Mouse (Mus musculus) spleen, adult 2 months (tissue): ENCODE results near the gene Bnipl. TPM values are rescaled to one million over a fixed set of nuclear protein-coding genes. Genes with fewer than 3 reads are reported as not detected.

Source experiments
- DNase-seq, 2 experiments: peaks; one replicate each; pipeline versions ENCODE4 v3.0.0 to v3.0.0-alpha.2; 2012 to 2021; ENCODE audit warnings: low spot score in 2 of 2, low read depth in 1 of 2
- H3K27ac ChIP-seq: fragments of 200-500 bp; 2 replicates; pipeline ENCODE4 v1.5.1; 2012; ENCODE audit warnings: low read length, inconsistent platforms; ENCODE audit not compliant: insufficient read depth
- H3K27me3 ChIP-seq: fragments of 200-500 bp; 2 replicates; pipeline ENCODE4 v1.6.1; 2012; ENCODE audit warnings: mild to moderate bottlenecking, moderate library complexity, low read length, inconsistent platforms; ENCODE audit not compliant: control insufficient read depth, insufficient read depth
- H3K36me3 ChIP-seq: fragments of 200-500 bp; 2 replicates; pipeline ENCODE4 v1.6.1; 2012; ENCODE audit warnings: mild to moderate bottlenecking, low read length, inconsistent platforms; ENCODE audit not compliant: control insufficient read depth, insufficient read depth
- H3K4me1 ChIP-seq: fragments of 200-500 bp; 2 replicates; pipeline ENCODE4 v1.6.1; 2011; ENCODE audit warnings: inconsistent platforms; ENCODE audit not compliant: control insufficient read depth, insufficient read depth, insufficient read length
- H3K4me3 ChIP-seq: fragments of 200-500 bp; 2 replicates; pipeline ENCODE4 v1.5.1; 2011; ENCODE audit warnings: mild to moderate bottlenecking, inconsistent platforms; ENCODE audit not compliant: insufficient read depth, insufficient read length; ENCODE audit errors: extremely low read depth
- CTCF ChIP-seq: fragments of 200-500 bp; IDR thresholded peaks from 2 replicates; pipeline ENCODE4 v1.5.1; 2011; ENCODE audit warnings: mild to moderate bottlenecking, inconsistent platforms; ENCODE audit not compliant: insufficient read depth, insufficient read length, insufficient replicate concordance; ENCODE audit errors: extremely low read depth
- POLR2A ChIP-seq: fragments of 200-500 bp; IDR thresholded peaks from 2 replicates; pipeline ENCODE4 v1.6.1; 2011; ENCODE audit warnings: low read depth, low read length, inconsistent platforms
- whole genome bisulfite sequencing: fragments of 180-500 bp; shearing (Covaris S2); methylation state at CpG from one replicate; pipeline ENCODE4 v1.1.7; 2018; 5-methylcytosine and 5-hydroxymethylcytosine counted together
- polyA plus RNA-seq: library from polyadenylated mRNA; depleted of rRNA; stranded (reverse); fragments of >200 nt; gene quantifications from 2 replicates; pipeline ENCODE4 v1.2.3, GENCODE M21; 2012

Bnipl gene
- polyA plus RNA-seq, 1 experiment, result 0.07 TPM

DNA sequence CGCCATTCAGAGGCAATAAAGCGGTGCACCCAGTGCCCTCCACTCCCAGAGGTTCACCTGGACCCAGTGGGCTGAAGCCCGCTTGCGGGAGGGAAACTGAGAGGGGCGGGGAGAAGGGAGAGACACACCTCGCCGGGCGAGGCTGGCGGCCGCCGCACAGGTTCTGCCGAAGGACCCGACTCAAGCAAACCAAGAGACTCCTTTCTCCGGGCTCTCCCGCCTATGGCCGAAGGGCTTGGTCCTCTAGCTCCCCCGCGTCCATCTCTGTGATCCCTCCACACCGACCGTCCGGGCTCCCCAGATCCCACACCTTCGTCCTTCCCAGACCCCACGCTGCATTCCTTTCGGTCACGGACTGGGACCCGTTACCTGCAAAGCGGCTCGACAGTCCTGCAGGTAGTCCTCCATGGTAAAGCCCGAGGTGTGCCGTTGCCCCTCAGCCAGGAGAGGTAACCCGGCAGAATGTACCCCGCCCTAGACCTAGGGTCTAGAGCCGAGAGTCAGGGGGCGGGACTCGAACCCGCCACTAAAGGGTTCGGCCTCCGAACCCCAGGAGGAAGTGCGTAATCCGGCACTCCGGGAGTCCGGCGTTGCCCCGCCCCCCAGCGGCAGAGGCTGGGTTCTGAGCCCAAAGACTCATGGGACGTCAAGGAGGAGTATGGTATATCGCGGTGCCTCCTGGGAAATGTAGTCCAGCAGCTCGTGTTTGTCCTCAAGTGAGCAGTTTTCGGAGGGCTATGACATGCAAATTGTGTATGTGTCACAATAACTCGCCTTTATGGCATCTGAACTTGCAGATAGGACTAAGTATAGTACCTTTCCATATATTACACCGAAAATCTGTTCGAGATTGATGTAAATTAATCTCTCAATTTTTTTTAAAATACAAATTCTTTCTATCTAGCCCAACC lies 30.5 kb upstream of the Bnipl start, which contains the start of the genes Mindy1 and Prune1:
Mindy1 (plus strand) TSS at position 130 of the 911 bp plus-strand sequence.
Prune1 (minus strand) TSS at position 861 of the 911 bp plus-strand sequence.
- Histone ChIP-seq H3K27ac (peak within 1 kb of the TSS; percentile 94), H3K36me3 (no peaks in the 10 kb centered on the region), H3K27me3 (no peaks in the 10 kb centered on the region), H3K4me3 (peak within 1 kb of the TSS; percentile 82), H3K4me1 (no peaks in the 10 kb centered on the region; the same call in 1 of the 2 replicates)
- TF ChIP-seq CTCF, result no peak
- peak; percentile 96 to 99 for DNase-seq
- WGBS, result under 1% methylated on average over 53 of the region's 53 CpGs

GRCm38 (mm10) chr3:95280747-95281146 lies 29.8 kb upstream of the Bnipl start:
- peak overlapping the region; percentile 9; the same call in 1 of the 2 replicates for H3K4me3 ChIP-seq
- TF ChIP-seq CTCF (no peak), POLR2A (no peak)
- H3K36me3 ChIP-seq, result no peaks in the 10 kb centered on the region
- no peaks in the 10 kb centered on the region for H3K27me3 ChIP-seq
- 13% methylated on average over 8 of the region's 8 CpGs for WGBS
- no peak for DNase-seq
- peak overlapping the region; percentile 44 for H3K27ac ChIP-seq
- no peaks in the 10 kb centered on the region; the same call in 1 of the 2 replicates for H3K4me1 ChIP-seq

GRCm38 (mm10) chr3:95277149-95277551 lies 26.2 kb upstream of the Bnipl start:
- no peak overlapping the region for H3K27ac ChIP-seq
- no peaks in the 10 kb centered on the region for H3K36me3 ChIP-seq
- no peaks in the 10 kb centered on the region; the same call in 1 of the 2 replicates for H3K4me1 ChIP-seq
- no peak overlapping the region for H3K4me3 ChIP-seq
- WGBS, result 78% methylated on average over 1 of the region's 1 CpGs
- H3K27me3 ChIP-seq, result no peaks in the 10 kb centered on the region
- DNase-seq, result no peak
- TF ChIP-seq CTCF (no peak), POLR2A (no peak)

GRCm38 (mm10) chr3:95276428-95276934 lies 25.5 kb upstream of the Bnipl start:
- no peak for DNase-seq
- 50% methylated on average over 5 of the region's 5 CpGs for WGBS
- no peaks in the 10 kb centered on the region for H3K27me3 ChIP-seq
- H3K36me3 ChIP-seq, result no peaks in the 10 kb centered on the region
- H3K27ac ChIP-seq, result no peak overlapping the region
- H3K4me1 ChIP-seq, result no peaks in the 10 kb centered on the region; the same call in 1 of the 2 replicates
- no peak overlapping the region for H3K4me3 ChIP-seq
- no peak for TF ChIP-seq POLR2A
- no peak for TF ChIP-seq CTCF

DNA sequence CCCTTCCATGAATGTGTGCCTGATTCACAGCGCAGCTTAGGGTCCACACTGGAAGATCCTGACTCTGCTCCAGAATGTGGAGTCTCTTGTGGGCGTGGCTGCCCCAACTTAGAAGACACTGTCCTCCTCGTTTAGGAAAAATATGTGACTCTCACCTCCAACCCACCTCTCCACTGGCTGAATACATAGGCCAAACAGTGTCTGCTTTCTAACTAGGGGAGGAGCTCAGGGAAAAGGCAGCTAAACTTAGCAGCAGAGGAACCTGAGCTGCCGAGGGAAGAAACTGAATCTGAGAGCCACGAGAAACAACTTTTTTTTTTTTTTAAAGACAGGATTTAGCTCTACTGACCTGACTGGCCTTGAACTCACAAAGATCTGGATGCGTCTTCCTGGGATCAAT lies 24.2 kb upstream of the Bnipl start:
- TF ChIP-seq POLR2A (no peak), CTCF (no peak)
- Histone ChIP-seq H3K4me3 (no peak overlapping the region), H3K36me3 (no peaks in the 10 kb centered on the region), H3K27me3 (no peaks in the 10 kb centered on the region), H3K4me1 (no peaks in the 10 kb centered on the region), H3K27ac (no peak overlapping the region)
- DNase-seq, result no peak
- WGBS, result 59% methylated on average over 6 of the region's 6 CpGs

- Histone ChIP-seq H3K27me3 (no peaks in the 10 kb centered on the region), H3K36me3 (peaks cover 2% of the 10 kb centered on the region; the same call in 1 of the 2 replicates), H3K27ac (no peak overlapping the region), H3K4me1 (no peaks in the 10 kb centered on the region), H3K4me3 (no peak overlapping the region)
- TF ChIP-seq POLR2A (no peak), CTCF (no peak)
- no peak for DNase-seq
- WGBS, result 95% methylated on average over 4 of the region's 4 CpGs
Observed at GRCm38 (mm10) chr3:95274453-95274852, 23.5 kb upstream of the Bnipl start.

DNA sequence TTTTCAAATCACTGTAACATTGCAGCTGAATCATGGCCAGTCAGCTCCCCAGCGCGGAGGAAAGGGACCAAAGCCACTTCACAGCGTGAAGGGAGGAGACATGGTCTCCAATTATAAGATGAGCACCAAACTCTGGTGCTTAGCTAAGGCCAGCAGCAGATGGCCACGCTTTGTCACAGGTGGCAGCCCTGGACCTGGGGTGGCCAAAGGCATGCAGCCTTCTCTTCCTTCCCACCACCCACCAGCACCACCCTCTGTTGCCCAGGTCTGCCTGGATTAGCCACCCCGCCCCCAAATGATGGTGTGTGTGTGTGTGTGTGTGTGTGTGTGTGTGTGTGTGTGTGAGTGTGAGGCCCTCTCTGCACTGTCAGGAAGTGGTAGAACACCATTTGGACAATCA lies 22.5 kb upstream of the Bnipl start:
- DNase-seq, result no peak
- Histone ChIP-seq H3K4me3 (no peak overlapping the region), H3K27me3 (no peaks in the 10 kb centered on the region), H3K4me1 (no peaks in the 10 kb centered on the region), H3K36me3 (peaks cover 2% of the 10 kb centered on the region; the same call in 1 of the 2 replicates), H3K27ac (no peak overlapping the region)
- TF ChIP-seq POLR2A (no peak), CTCF (no peak)
- 92% methylated on average over 5 of the region's 5 CpGs for WGBS
